Mouse (Mus musculus): ENCODE results near the gene Lrrc46. TPM values are rescaled to one million over a fixed set of nuclear protein-coding genes. Genes with fewer than 3 reads are reported as not detected.

The Lrrc46 gene
- 1.2 and 1.3 TPM in 2 replicates for polyA plus RNA-seq (2021; fragmentation: Nextera tagmentation)
- long read RNA-seq, experiment 1, partial matches to known transcripts, result 0 of 1 reads
- long read RNA-seq, experiment 1, other reads (novel, unspliced or antisense), result 0 of 1 reads
- long read RNA-seq, experiment 2, partial matches to known transcripts, result 0 of 2 reads
- long read RNA-seq, experiment 2, other reads (novel, unspliced or antisense), result 1 of 2 reads

GRCm38 (mm10) chr11:97041022-97041899, at the start of gene Lrrc46, which contains the start of gene Mrpl10:
Gene Lrrc46, minus strand, starts transcription at chr11:97041407.
Gene Mrpl10, plus strand, starts transcription at chr11:97041560.

GRCm38 (mm10) chr11:97050216-97050943, 9.2 kb upstream of the Lrrc46 start, which contains the start of gene Osbpl7:
Gene Osbpl7, plus strand, starts transcription at chr11:97050628.

GRCm38 (mm10) chr11:97029686-97030417, 11.4 kb downstream of the Lrrc46 start, which contains the start of gene Scrn2:
Gene Scrn2, plus strand, starts transcription at chr11:97029938.

GRCm38 (mm10) chr11:97013121-97013670, 28.0 kb downstream of the Lrrc46 start, which contains the start of gene Sp6:
Gene Sp6, plus strand, starts transcription at chr11:97013394.

Small RNA genes within 50 kb of the gene (microRNA-seq; reads per million reads assigned to microRNA genes)
- 4.9 reads per million, percentile 18 among the genes with 10 or more reads in this experiment for gene Mir8103

Other genes with a start within 250 kb of the Lrrc46 start
- 41.6 and 48.6 TPM in 2 replicates for gene Nfe2l1, start 211.4 kb downstream of the Lrrc46 start, polyA plus RNA-seq (2021; fragmentation: Nextera tagmentation)
- 22.8 and 27.5 TPM in 2 replicates for gene Copz2, start 191.5 kb downstream of the Lrrc46 start, polyA plus RNA-seq (2021; fragmentation: Nextera tagmentation)
- 43.7 and 49.2 TPM in 2 replicates for gene Cdk5rap3, start 124.9 kb downstream of the Lrrc46 start, polyA plus RNA-seq (2021; fragmentation: Nextera tagmentation)
- not detected in 2 replicates for gene Prr15l, start 113.3 kb downstream of the Lrrc46 start, polyA plus RNA-seq (2021; fragmentation: Nextera tagmentation)
- 27.1 and 30.9 TPM in 2 replicates for gene Pnpo, start 97.4 kb downstream of the Lrrc46 start, polyA plus RNA-seq (2021; fragmentation: Nextera tagmentation)
- gene Sp2, start 58.4 kb downstream of the Lrrc46 start, polyA plus RNA-seq (2021; fragmentation: Nextera tagmentation), result 4.6 and 4.7 TPM in 2 replicates
- 0.05 TPM in 2 replicates for gene Sp6, start 28.0 kb downstream of the Lrrc46 start, polyA plus RNA-seq (2021; fragmentation: Nextera tagmentation)
- 9.1 and 9.2 TPM in 2 replicates for gene Scrn2, start 11.5 kb downstream of the Lrrc46 start, polyA plus RNA-seq (2021; fragmentation: Nextera tagmentation)
- gene Mrpl10, start 153 bp upstream of the Lrrc46 start, polyA plus RNA-seq (2021; fragmentation: Nextera tagmentation), result 78.5 and 85.7 TPM in 2 replicates
- gene Osbpl7, start 9.2 kb upstream of the Lrrc46 start, polyA plus RNA-seq (2021; fragmentation: Nextera tagmentation), result 6.1 and 6.3 TPM in 2 replicates
- gene Tbx21, start 73.9 kb upstream of the Lrrc46 start, polyA plus RNA-seq (2021; fragmentation: Nextera tagmentation), result 0.06 and 0.08 TPM in 2 replicates
- 1.4 and 2.1 TPM in 2 replicates for gene Tbkbp1, start 110.1 kb upstream of the Lrrc46 start, polyA plus RNA-seq (2021; fragmentation: Nextera tagmentation)
- gene Kpnb1, start 146.5 kb upstream of the Lrrc46 start, polyA plus RNA-seq (2021; fragmentation: Nextera tagmentation), result 9.9 and 11.3 TPM in 2 replicates
- 56.7 and 72.4 TPM in 2 replicates for gene Npepps, start 239.2 kb upstream of the Lrrc46 start, polyA plus RNA-seq (2021; fragmentation: Nextera tagmentation)

Measured in layer of hippocampus, adult 6 months (tissue).